Mouse (Mus musculus) embryonic facial prominence, embryonic 14.5 days (tissue): ENCODE measurements at regions not wholly inside any gene's neighbourhood (a gene's known extent, or its start where the extent isn't known, plus 50 kb on each side); places are given as distances from the start of the nearest gene placed in this dataset.

Experiments
- ATAC-seq: fragments of 200-750 bp; cut with Nextera tagmentation; 2 replicates; pipeline ENCODE4 v1.8.0; 2017; ENCODE audit warnings: low read depth, moderate number of reproducible peaks, moderate TSS enrichment
- DNase-seq: peaks from one replicate; pipeline ENCODE4 v3.0.0-alpha.2; 2015; ENCODE audit warnings: low spot score
- H3K27ac ChIP-seq: fragments of 300-500 bp; sonication (generic); replicated peaks from 2 replicates; pipeline ENCODE4 v1.5.1; 2014; ENCODE audit warnings: low read depth, mild to moderate bottlenecking, low read length, moderate library complexity
- H3K27me3 ChIP-seq: fragments of 300-500 bp; sonication (generic); replicated peaks from 2 replicates; pipeline ENCODE4 v1.6.1; 2014; ENCODE audit warnings: low read length; ENCODE audit not compliant: control insufficient read depth, insufficient read depth
- H3K36me3 ChIP-seq: fragments of 300-500 bp; sonication (generic); 2 replicates; pipeline ENCODE4 v1.6.1; 2014; ENCODE audit warnings: low read length, mixed read lengths; ENCODE audit not compliant: control insufficient read depth, insufficient read depth
- H3K4me1 ChIP-seq: fragments of 300-500 bp; sonication (generic); 2 replicates; pipeline ENCODE4 v1.6.1; 2014; ENCODE audit warnings: antibody characterized with exemption, low read length; ENCODE audit not compliant: control insufficient read depth, insufficient read depth
- H3K4me2 ChIP-seq: fragments of 300-500 bp; sonication (generic); 2 replicates; pipeline ENCODE4 v1.6.1; 2014; ENCODE audit warnings: low read depth, mild to moderate bottlenecking, low read length, moderate library complexity, mixed read lengths
- H3K4me3 ChIP-seq: fragments of 300-500 bp; sonication (generic); 2 replicates; pipeline ENCODE4 v1.5.1; 2014; ENCODE audit warnings: low read depth, mild to moderate bottlenecking, low read length
- H3K9ac ChIP-seq: fragments of 300-500 bp; sonication (generic); 2 replicates; pipeline ENCODE4 v1.6.1; 2014; ENCODE audit warnings: low read depth, mild to moderate bottlenecking, low read length, moderate library complexity, mixed read lengths
- H3K9me3 ChIP-seq: fragments of 300-500 bp; sonication (generic); 2 replicates; pipeline ENCODE4 v1.6.1; 2016; ENCODE audit warnings: low read length; ENCODE audit not compliant: control insufficient read depth
- WGBS: fragments of 180-500 bp; shearing (Covaris S2); extraction: QIAGEN DNeasy Blood & Tissue Kit; methylation state at CpG from one replicate; pipeline ENCODE4 v1.1.7; 2014; 5-methylcytosine and 5-hydroxymethylcytosine counted together

- Histone ChIP-seq H3K27me3 (no peaks in the 10 kb centered on the region), H3K27ac (no peak overlapping the region; the same call in 1 of the 2 replicates), H3K36me3 (no peaks in the 10 kb centered on the region), H3K4me3 (no peak overlapping the region), H3K4me2 (no peak overlapping the region), H3K4me1 (peaks cover 14% of the 10 kb centered on the region), H3K9me3 (no peaks in the 10 kb centered on the region), H3K9ac (no peak overlapping the region)
- 0 out of 2 replicates have a peak, but pooled peaks have one; percentile 39 for ATAC-seq
- peak; percentile 48 for DNase-seq
- WGBS: 56% methylated on average over 5 of the region's 5 CpGs
These were observed 141.8 kb upstream of the Hs6st1 start for GRCm38 (mm10) chr1:35926191-35927048.

GRCm38 (mm10) chr1:35927049-35927415 lies 141.2 kb upstream of the Hs6st1 start:
- DNase-seq (peak; percentile 74), ATAC-seq (peak; percentile 53; the same call in 1 of the 2 replicates)
- Histone ChIP-seq H3K9ac (no peak overlapping the region), H3K4me3 (no peak overlapping the region), H3K9me3 (no peaks in the 10 kb centered on the region), H3K36me3 (no peaks in the 10 kb centered on the region), H3K4me1 (peaks cover 14% of the 10 kb centered on the region), H3K27me3 (no peaks in the 10 kb centered on the region), H3K4me2 (no peak overlapping the region), H3K27ac (no peak overlapping the region)
- WGBS: 19% methylated on average over 3 of the region's 3 CpGs

GRCm38 (mm10) chr1:35930351-35930750 lies 137.8 kb upstream of the Hs6st1 start:
- peaks cover 22% of the 10 kb centered on the region for H3K4me1 ChIP-seq
- H3K9ac ChIP-seq: no peak overlapping the region
- DNase-seq: no peak
- H3K4me2 ChIP-seq: no peak overlapping the region
- WGBS: 58% methylated on average over 3 of the region's 3 CpGs
- no peaks in the 10 kb centered on the region for H3K27me3 ChIP-seq
- H3K4me3 ChIP-seq: no peak overlapping the region
- no peaks in the 10 kb centered on the region for H3K36me3 ChIP-seq
- ATAC-seq: no peak
- no peaks in the 10 kb centered on the region for H3K9me3 ChIP-seq
- no peak overlapping the region for H3K27ac ChIP-seq

- ATAC-seq (no peak), DNase-seq (no peak)
- Histone ChIP-seq H3K4me2 (no peak overlapping the region), H3K27ac (no peak overlapping the region), H3K27me3 (no peaks in the 10 kb centered on the region), H3K4me3 (no peak overlapping the region), H3K9ac (no peak overlapping the region), H3K36me3 (no peaks in the 10 kb centered on the region), H3K4me1 (peaks cover 20% of the 10 kb centered on the region), H3K9me3 (no peaks in the 10 kb centered on the region)
- WGBS: 78% methylated on average over 7 of the region's 7 CpGs
These were observed 137.1 kb upstream of the Hs6st1 start for GRCm38 (mm10) chr1:35931056-35931455.

- H3K9me3 ChIP-seq: no peaks in the 10 kb centered on the region
- peaks cover 9% of the 10 kb centered on the region; the same call in 1 of the 2 replicates for H3K4me1 ChIP-seq
- no peak overlapping the region for H3K9ac ChIP-seq
- DNase-seq: no peak
- WGBS: 91% methylated on average over 7 of the region's 7 CpGs
- no peaks in the 10 kb centered on the region for H3K36me3 ChIP-seq
- no peak overlapping the region for H3K4me3 ChIP-seq
- H3K27me3 ChIP-seq: no peaks in the 10 kb centered on the region
- no peak for ATAC-seq
- H3K27ac ChIP-seq: no peak overlapping the region
- no peak overlapping the region for H3K4me2 ChIP-seq
These were observed 134.7 kb upstream of the Hs6st1 start for GRCm38 (mm10) chr1:35933511-35933910.

- whole genome bisulfite sequencing: 36% methylated on average over 7 of the region's 7 CpGs
- no peak overlapping the region for H3K4me3 ChIP-seq
- H3K36me3 ChIP-seq: no peaks in the 10 kb centered on the region
- H3K27ac ChIP-seq: no peak overlapping the region
- H3K9me3 ChIP-seq: no peaks in the 10 kb centered on the region
- DNase-seq (peak; percentile 60), ATAC-seq (no peak)
- no peaks in the 10 kb centered on the region for H3K27me3 ChIP-seq
- no peak overlapping the region for H3K4me2 ChIP-seq
- 0 out of 2 replicates have a peak overlapping the region, but pooled peaks have one; percentile 14 for H3K9ac ChIP-seq
- H3K4me1 ChIP-seq: peaks cover 9% of the 10 kb centered on the region; the same call in 1 of the 2 replicates
These were observed 133.0 kb upstream of the Hs6st1 start for GRCm38 (mm10) chr1:35935099-35935651.

GRCm38 (mm10) chr1:35936362-35937093 lies 131.7 kb upstream of the Hs6st1 start:
- Histone ChIP-seq H3K27me3 (no peaks in the 10 kb centered on the region), H3K36me3 (no peaks in the 10 kb centered on the region), H3K9me3 (no peaks in the 10 kb centered on the region), H3K27ac (no peak overlapping the region), H3K4me1 (peaks cover 11% of the 10 kb centered on the region), H3K4me2 (no peak overlapping the region), H3K4me3 (no peak overlapping the region), H3K9ac (no peak overlapping the region)
- WGBS: 69% methylated on average over 5 of the region's 5 CpGs
- ATAC-seq (no peak), DNase-seq (peak; percentile 40)

- no peak for ATAC-seq
- WGBS: 55% methylated on average over 2 of the region's 2 CpGs
- DNase-seq: peak; percentile 73
- Histone ChIP-seq H3K4me2 (no peak overlapping the region), H3K9me3 (no peaks in the 10 kb centered on the region), H3K9ac (no peak overlapping the region), H3K36me3 (no peaks in the 10 kb centered on the region), H3K27me3 (no peaks in the 10 kb centered on the region), H3K4me1 (peaks cover 7% of the 10 kb centered on the region), H3K4me3 (no peak overlapping the region), H3K27ac (no peak overlapping the region)
These were observed 128.0 kb upstream of the Hs6st1 start for GRCm38 (mm10) chr1:35940236-35940635.
